In the genomic region with DNA sequence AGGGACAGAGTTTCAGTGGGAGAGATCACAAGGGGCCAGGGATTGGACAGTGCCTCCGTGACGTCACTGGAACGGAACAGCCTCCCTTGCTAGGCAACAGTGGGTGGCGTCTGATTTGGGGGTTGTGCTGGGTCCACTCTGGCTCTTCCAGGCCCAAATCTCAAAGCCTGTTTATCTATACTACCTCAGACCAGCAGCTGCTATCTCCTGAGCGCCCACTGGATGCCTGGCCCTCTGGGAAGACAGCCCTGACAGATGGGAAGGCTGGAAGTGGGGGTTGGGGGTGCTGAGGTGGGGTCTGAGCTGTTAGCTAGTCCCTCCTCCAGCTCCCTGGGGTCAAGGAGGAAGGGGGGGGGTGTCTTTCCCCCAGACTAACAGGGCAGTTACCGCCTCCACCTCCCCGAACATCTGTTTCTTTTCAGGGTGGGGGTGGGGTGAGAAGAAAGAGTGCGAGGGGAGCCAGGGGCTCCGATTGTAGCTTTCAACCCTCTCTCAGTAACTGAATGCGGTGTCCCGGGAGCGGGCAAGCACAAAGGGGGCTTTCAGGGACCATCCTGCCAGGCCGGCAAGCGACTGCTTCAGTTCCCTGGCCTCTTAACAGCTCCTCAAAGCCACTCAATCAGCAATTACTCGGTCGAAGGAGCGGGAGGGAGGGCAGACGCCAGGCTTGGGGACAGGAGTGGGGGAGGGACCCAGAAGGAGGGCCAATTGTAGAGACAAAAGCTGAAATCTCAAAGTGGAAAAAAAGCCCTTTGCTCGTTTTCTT, we compare ENCODE assay signal across 8 mouse cellular contexts. TPM values are rescaled to one million over a fixed set of nuclear protein-coding genes. Genes with fewer than 3 reads are reported as not detected.
DNase-seq lines count a peak whose midpoint lies in the region; ATAC-seq and TF ChIP-seq lines count a peak whose summit lies in the region.

No protein-coding gene starts in this region.

- peak; percentile 61; the same call in 1 of the 2 replicates for TF ChIP-seq EP300 in ES-Bruce4 (IDR thresholded peaks at IDR 0.05; ENCODE audit: insufficient read depth, low read depth, low read length)

- TF ChIP-seq POLR2A in ES-Bruce4 (IDR thresholded peaks at IDR 0.05; ENCODE audit: insufficient read depth, low read length), result no peak
- TF ChIP-seq POLR2A in small intestine, adult 2 months (IDR thresholded peaks at IDR 0.05; ENCODE audit: low read depth, low read length), result no peak

- intact Hi-C loops in left cerebral cortex, postnatal 14 days (cut with DNase I), result no loop called here

- no peak for TF ChIP-seq CTCF in ES-Bruce4 (IDR thresholded peaks at IDR 0.05; ENCODE audit: low read depth, low read length)
- no peak for TF ChIP-seq CTCF in small intestine, adult 2 months (IDR thresholded peaks at IDR 0.05; ENCODE audit: extremely low read depth, insufficient read length, insufficient replicate concordance, low read depth, low read length)

- DNase-seq in frontal cortex, postnatal 36 days (ENCODE audit: low spot score in 2 of 2), result peak; percentile 38 to 61
- peak; percentile 79 for DNase-seq in hindbrain, embryonic 14.5 days (ENCODE audit: low spot score)
- peak; percentile 64 to 79 for DNase-seq in left cerebral cortex, postnatal 14 days (ENCODE audit: low spot score in 2 of 2)
- DNase-seq in mesoderm, embryonic 11.5 days (ENCODE audit: low read depth, low spot score), result peak; percentile 95
- no peak for DNase-seq in urinary bladder, postnatal 10 days (ENCODE audit: low spot score)

- ATAC-seq in hindbrain, embryonic 14.5 days (ENCODE audit: low FRiP score), result peak; percentile 89

- H3K9me3 ChIP-seq in ES-Bruce4 (replicated peaks; ENCODE audit: control insufficient read depth, insufficient read depth, low read length, poor library complexity, severe bottlenecking), result no peaks in the 10 kb centered on the region
- H3K9me3 ChIP-seq in hindbrain, embryonic 14.5 days (ENCODE audit: control insufficient read depth, low read length), result no peaks in the 10 kb centered on the region

- 3% methylated on average over 19 of the region's 19 CpGs for WGBS in hindbrain, embryonic 14.5 days
- WGBS in small intestine, adult 2 months, result 54% methylated on average over 19 of the region's 19 CpGs

- H3K4me3 ChIP-seq in ES-Bruce4 (ENCODE audit: low read depth, low read length), result peak overlapping the region; percentile 55
- peak overlapping the region; percentile 34 for H3K4me3 ChIP-seq in brown adipose tissue, adult 24 weeks (ENCODE audit: insufficient read depth, low read depth, low read length)
- H3K4me3 ChIP-seq in hindbrain, embryonic 14.5 days (replicated peaks; ENCODE audit: low read length), result peak overlapping the region; percentile 14
- H3K4me3 ChIP-seq in small intestine, adult 2 months (ENCODE audit: low read depth, low read length), result peak overlapping the region; percentile 43

- H3K4me2 ChIP-seq in hindbrain, embryonic 14.5 days (replicated peaks), result peak overlapping the region; percentile 50

- H3K9ac ChIP-seq in ES-Bruce4 (ENCODE audit: low read depth, poor library complexity, severe bottlenecking), result peak overlapping the region; percentile 65
- peak overlapping the region; percentile 50 for H3K9ac ChIP-seq in hindbrain, embryonic 14.5 days

- H3K27me3 ChIP-seq in ES-Bruce4 (ENCODE audit: control insufficient read depth, insufficient read depth, low read length, poor library complexity, severe bottlenecking), result no peaks in the 10 kb centered on the region
- H3K27me3 ChIP-seq in hindbrain, embryonic 14.5 days (ENCODE audit: control insufficient read depth, insufficient read depth, low read length), result no peaks in the 10 kb centered on the region
- no peaks in the 10 kb centered on the region for H3K27me3 ChIP-seq in small intestine, adult 2 months (ENCODE audit: control insufficient read depth, insufficient read depth, low read length)

- H3K27ac ChIP-seq in ES-Bruce4 (ENCODE audit: insufficient read depth, low read length), result peak overlapping the region; percentile 72
- peak overlapping the region; percentile 60; the same call in 1 of the 2 replicates for H3K27ac ChIP-seq in brown adipose tissue, adult 24 weeks (replicated peaks; ENCODE audit: low read depth, low read length)
- H3K27ac ChIP-seq in hindbrain, embryonic 14.5 days, result peak overlapping the region; percentile 90
- H3K27ac ChIP-seq in small intestine, adult 2 months (ENCODE audit: insufficient read depth, low read depth, low read length), result peak overlapping the region; percentile 62

- H3K36me3 ChIP-seq in ES-Bruce4 (ENCODE audit: control insufficient read depth, insufficient read depth, low read length, poor library complexity, severe bottlenecking), result no peaks in the 10 kb centered on the region
- H3K36me3 ChIP-seq in hindbrain, embryonic 14.5 days (replicated peaks; ENCODE audit: control insufficient read depth, insufficient read depth), result no peaks in the 10 kb centered on the region
- H3K36me3 ChIP-seq in small intestine, adult 2 months (ENCODE audit: control insufficient read depth, insufficient read depth, low read length), result no peaks in the 10 kb centered on the region

- peaks cover 7% of the 10 kb centered on the region for H3K4me1 ChIP-seq in ES-Bruce4 (ENCODE audit: control insufficient read depth, insufficient read depth, low read length)
- H3K4me1 ChIP-seq in brown adipose tissue, adult 24 weeks (ENCODE audit: control insufficient read depth, insufficient read depth, insufficient read length, low read length), result peaks cover 17% of the 10 kb centered on the region
- peaks cover 38% of the 10 kb centered on the region for H3K4me1 ChIP-seq in hindbrain, embryonic 14.5 days (replicated peaks; ENCODE audit: control insufficient read depth, insufficient read depth, low read length)
- H3K4me1 ChIP-seq in small intestine, adult 2 months (ENCODE audit: control insufficient read depth, insufficient read depth, insufficient read length, low read length), result peaks cover 4% of the 10 kb centered on the region; the same call in 1 of the 2 replicates

RNA-seq across cellular contexts. Expression of a gene that starts 33.9 kb away (rescaled TPM):
- 29.4 and 32.4 TPM in 2 replicates for polyA plus RNA-seq in ES-Bruce4 (2011; ENCODE audit: insufficient read depth, insufficient read length, low read depth, missing spikeins)
- 8.7 and 16.3 TPM in 2 replicates for polyA plus RNA-seq in brown adipose tissue, adult 24 weeks (2012; ENCODE audit: insufficient read depth, insufficient read length, missing spikeins)
- 42.0 and 43.8 TPM in 2 replicates for polyA plus RNA-seq in hindbrain, embryonic 14.5 days (2014; fragmentation: Nextera tagmentation; extraction: Ambion mirVana)
- 10 to 100 TPM; 35.4 to 43.3 TPM for total RNA-seq in left cerebral cortex, postnatal 14 days (2021)
- 22.9 and 41.4 TPM in 2 replicates for polyA plus RNA-seq in small intestine, adult 2 months (2012; rRNA removed)
